Mouse (Mus musculus) small intestine, adult 2 months (tissue): Measurements from ENCODE around the gene Platr17.

ENCODE experiments used
- CTCF ChIP-seq: fragments of 200-500 bp; IDR thresholded peaks from 2 replicates; pipeline ENCODE4 v1.5.1; 2012; ENCODE audit warnings: low read depth, mild to moderate bottlenecking, control low read depth, inconsistent platforms, low read length, moderate library complexity, mixed read lengths; ENCODE audit not compliant: insufficient replicate concordance, insufficient read length; ENCODE audit errors: extremely low read depth
- POLR2A ChIP-seq: fragments of 200-500 bp; IDR thresholded peaks from 2 replicates; pipeline ENCODE4 v1.6.1; 2012; ENCODE audit warnings: low read depth, mild to moderate bottlenecking, control low read depth, inconsistent platforms, low read length, moderate library complexity

GRCm38 (mm10) chr17:33892429-33892828, 12.5 kb upstream of the Platr17 start:
- no peak for TF ChIP-seq CTCF
- TF ChIP-seq POLR2A = no peak
